Mouse (Mus musculus) embryonic fibroblast, embryonic 13.5 days (primary cell): Measurements from ENCODE around the gene Edc4.

Experiments
- CTCF ChIP-seq: IDR thresholded peaks from 2 replicates; pipeline ENCODE4 v1.5.1; 2011; ENCODE audit warnings: mild to moderate bottlenecking, control low read depth, low read length, moderate library complexity, borderline replicate concordance; ENCODE audit not compliant: insufficient read depth
- POLR2A ChIP-seq: IDR thresholded peaks from 2 replicates; pipeline ENCODE4 v1.6.1; 2011; ENCODE audit warnings: low read depth, mild to moderate bottlenecking, control low read depth, low read length, moderate library complexity

GRCm38 (mm10) chr8:105892432-105892831 lies 11.8 kb downstream of the Edc4 start:
- no peak for TF ChIP-seq POLR2A
- TF ChIP-seq CTCF, result no peak
